14 mouse cellular contexts compared by ENCODE assay signal in genomic region chr5:28298693-28299092, GRCm38 (mm10). TPM values are rescaled to one million over a fixed set of nuclear protein-coding genes. Genes with fewer than 3 reads are reported as not detected.
"Had no signal": no experiment of that assay in that cellular context is flagged by ENCODE, and none has a peak within 500 bp of the region (broad histone marks: within the 10 kb centered on the region; RNA-seq: fewer than 3 reads in every experiment).

No protein-coding gene starts in this region.

- H3K4me2 ChIP-seq: limb, embryonic 15.5 days; neural tube, embryonic 13.5 days had no signal

- DNase-seq: kidney, postnatal 36 days; layer of hippocampus, adult 9-11 months; layer of hippocampus, postnatal 36 days; lung, adult 18-20 months; retina, postnatal 1 day; thymus, postnatal 4 days had no signal

- H3K9ac ChIP-seq: limb, embryonic 15.5 days; liver, embryonic 14.5 days; neural tube, embryonic 13.5 days had no signal

- H3K9me3 ChIP-seq: limb, embryonic 15.5 days; midbrain, embryonic 10.5 days; neural tube, embryonic 13.5 days had no signal

- ATAC-seq: midbrain, embryonic 16.5 days had no signal

- H3K27ac ChIP-seq: kidney, postnatal 0 days; limb, embryonic 15.5 days; liver, embryonic 14.5 days; midbrain, embryonic 10.5 days; neural tube, embryonic 13.5 days; stomach, postnatal 0 days had no signal

- H3K4me1 ChIP-seq: limb, embryonic 15.5 days; midbrain, embryonic 10.5 days; neural tube, embryonic 13.5 days had no signal

- H3K4me3 ChIP-seq: limb, embryonic 15.5 days; midbrain, embryonic 10.5 days; neural tube, embryonic 13.5 days had no signal

- H3K27me3 ChIP-seq: limb, embryonic 15.5 days; neural tube, embryonic 13.5 days had no signal

- H3K36me3 ChIP-seq: limb, embryonic 15.5 days; midbrain, embryonic 10.5 days; neural tube, embryonic 13.5 days had no signal

RNA-seq across cellular contexts. Expression of gene Cnpy1, which starts 53.1 kb away (rescaled TPM):
- polyA plus RNA-seq: limb, embryonic 11.5 days; limb, embryonic 15.5 days had no signal
